Mouse (Mus musculus) adrenal gland, postnatal 36 days (tissue): ENCODE measurements around the gene Arhgap24. TPM values are rescaled to one million over a fixed set of nuclear protein-coding genes. Genes with fewer than 3 reads are reported as not detected.

Experiments
- DNase-seq, 2 experiments: peaks; one replicate each; pipeline ENCODE4 v3.0.0; 2021; ENCODE audit warnings: mixed read lengths in 1 of 2
- total RNA-seq, 2 experiments: library from RNA; stranded (reverse); gene quantifications; 2 replicates each; pipeline ENCODE4 v1.2.3; 2021

Gene Arhgap24
- total RNA-seq, 2 experiments from 2014 or later = 11.7 to 16.0 TPM

GRCm38 (mm10) chr5:102498747-102499146 is 17.6 kb downstream of the Arhgap24 start:
- DNase-seq = no peak

GRCm38 (mm10) chr5:102502333-102502732 is 21.1 kb downstream of the Arhgap24 start:
- DNase-seq = no peak

DNA sequence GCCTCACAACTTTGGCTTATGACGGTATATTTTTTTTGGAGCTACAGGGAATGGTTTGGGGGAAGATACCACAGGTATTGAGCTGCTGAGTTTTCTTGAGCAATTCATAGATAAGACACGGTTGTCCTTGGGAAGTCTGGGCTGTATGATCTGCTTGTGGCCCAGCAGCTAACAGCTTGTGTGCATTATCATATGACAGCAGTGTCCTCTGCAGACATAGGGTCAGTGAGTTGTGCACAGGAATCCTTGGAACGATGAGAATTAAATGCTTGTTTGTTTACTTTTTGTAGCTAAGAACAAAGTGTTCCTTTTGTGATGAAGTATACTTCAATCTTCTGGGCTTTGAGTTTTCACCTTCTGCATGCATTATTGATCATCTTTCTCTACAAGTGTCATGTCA is 21.9 kb downstream of the Arhgap24 start:
- no peak for DNase-seq

DNA sequence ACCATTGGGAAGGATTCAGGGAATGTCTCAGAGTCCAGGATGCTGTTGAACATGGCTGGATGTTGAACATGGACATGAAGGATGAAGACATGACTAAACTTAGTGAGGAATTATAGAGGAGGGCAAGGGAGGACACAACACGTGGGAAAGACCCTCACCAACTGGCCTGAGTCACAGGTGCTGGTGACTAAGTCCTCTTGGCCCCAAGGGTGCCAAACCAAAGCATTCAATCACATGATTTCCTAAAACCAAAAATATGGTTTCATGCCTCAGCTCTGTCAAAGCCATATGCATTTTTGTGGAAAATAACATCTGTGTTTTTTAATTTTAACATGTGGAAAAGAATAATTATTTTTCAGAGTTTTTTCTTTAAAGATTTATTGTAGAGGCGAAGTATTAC is 22.7 kb downstream of the Arhgap24 start:
- no peak for DNase-seq

GRCm38 (mm10) chr5:102504557-102504956 is 23.4 kb downstream of the Arhgap24 start:
- DNase-seq = no peak

DNA sequence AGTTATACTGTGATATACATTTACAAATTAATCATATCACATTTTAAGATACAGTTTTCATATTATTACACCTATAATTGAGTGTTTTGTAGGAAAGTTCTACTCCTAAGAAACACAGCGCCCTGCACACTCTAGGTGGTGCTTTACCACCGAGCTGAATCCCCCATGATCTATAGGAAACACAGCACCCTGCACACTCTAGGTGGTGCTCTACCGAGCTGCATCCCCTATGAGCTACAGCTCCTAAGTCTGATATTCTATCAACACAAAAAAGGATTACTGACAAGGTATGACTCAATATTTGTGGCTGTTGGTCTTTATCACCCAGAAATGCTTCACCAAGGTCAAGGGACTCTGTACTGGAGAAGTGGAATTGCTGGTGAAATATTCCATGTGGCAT is 27.0 kb downstream of the Arhgap24 start:
- DNase-seq = no peak

DNA sequence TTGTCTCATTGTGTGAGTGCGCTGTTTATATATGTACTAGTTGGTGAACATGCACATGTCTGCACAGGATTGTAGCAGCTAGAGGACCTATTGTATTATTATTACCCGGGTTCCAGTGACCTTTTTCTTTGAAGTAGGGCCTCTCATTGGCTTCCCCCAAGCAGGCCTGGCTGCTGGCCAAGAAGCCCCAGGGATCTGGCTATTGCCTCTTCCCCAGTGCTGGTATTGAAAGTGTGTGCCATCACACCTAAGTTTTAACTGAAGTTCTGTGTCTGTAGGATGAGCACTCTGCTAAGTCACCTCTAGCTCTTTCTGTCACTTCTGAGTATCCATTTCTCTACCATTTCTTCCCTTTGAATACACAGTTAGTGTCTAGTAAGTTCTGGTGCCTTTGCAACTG is 28.2 kb downstream of the Arhgap24 start:
- peak in 1 of 2 experiments; percentile 42 for DNase-seq

DNA sequence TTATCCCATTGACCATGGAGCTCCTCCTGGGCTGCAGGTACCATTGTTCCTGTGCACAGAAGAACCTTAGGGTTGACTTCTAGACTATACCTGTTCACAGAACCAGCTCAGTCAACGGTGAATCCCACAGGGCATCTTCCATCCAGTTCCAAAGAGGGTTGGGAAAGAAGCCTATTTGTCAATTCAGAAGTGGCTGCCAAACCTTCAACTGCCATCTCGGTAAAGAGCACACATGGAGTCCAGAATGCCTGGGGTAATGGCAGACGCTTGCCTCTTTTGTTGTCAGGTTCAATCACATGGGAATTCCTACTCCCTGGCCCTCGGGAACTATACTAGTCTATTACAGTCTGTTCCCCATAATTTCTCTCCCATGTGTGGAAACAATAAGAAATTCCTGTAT is 30.5 kb downstream of the Arhgap24 start:
- DNase-seq = no peak

DNA sequence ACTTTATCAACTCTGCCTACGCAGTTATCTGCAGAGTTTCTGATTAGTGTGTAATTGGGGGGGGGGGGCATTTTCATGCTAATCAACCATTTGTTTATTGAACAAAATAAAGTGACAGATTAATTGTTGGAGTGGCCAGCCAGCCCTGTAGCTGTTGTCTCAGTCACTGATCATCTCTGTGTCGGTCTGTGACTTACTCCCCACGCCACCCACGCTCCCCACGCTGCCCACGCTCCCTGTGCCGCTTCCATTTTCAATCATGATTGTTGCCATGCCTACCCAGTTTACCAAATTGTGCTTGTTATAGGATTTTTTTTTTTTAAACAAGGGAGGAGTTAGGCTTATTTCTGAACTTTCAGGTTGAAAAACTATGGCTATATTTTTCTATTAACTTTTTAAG is 34.3 kb downstream of the Arhgap24 start:
- DNase-seq = no peak

- no peak for DNase-seq
Observed at GRCm38 (mm10) chr5:102520506-102520905, 39.3 kb downstream of the Arhgap24 start.

- no peak for DNase-seq
Observed at GRCm38 (mm10) chr5:102535311-102535710, 54.1 kb downstream of the Arhgap24 start.

DNA sequence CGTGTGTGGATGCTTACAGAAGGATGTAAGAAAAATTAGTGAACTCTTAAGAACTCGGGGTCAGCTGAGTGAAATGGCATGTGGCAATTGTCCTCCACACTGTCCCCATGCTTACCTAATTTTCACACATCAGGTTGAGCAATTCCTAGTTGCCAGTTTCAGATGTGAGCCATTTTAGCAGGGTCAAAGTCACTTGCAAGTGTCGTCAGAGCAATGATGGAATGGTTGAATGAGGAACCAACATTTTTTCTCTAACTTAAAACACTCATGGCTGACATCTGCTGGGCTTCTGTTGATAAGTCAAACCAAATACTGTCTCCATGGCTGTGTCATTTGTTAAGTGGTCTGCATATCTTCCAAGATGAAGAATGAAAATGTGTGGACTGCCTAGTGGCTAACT is 56.6 kb downstream of the Arhgap24 start:
- DNase-seq = no peak

- no peak for DNase-seq
Observed at GRCm38 (mm10) chr5:102546296-102546695, 65.1 kb downstream of the Arhgap24 start.

DNA sequence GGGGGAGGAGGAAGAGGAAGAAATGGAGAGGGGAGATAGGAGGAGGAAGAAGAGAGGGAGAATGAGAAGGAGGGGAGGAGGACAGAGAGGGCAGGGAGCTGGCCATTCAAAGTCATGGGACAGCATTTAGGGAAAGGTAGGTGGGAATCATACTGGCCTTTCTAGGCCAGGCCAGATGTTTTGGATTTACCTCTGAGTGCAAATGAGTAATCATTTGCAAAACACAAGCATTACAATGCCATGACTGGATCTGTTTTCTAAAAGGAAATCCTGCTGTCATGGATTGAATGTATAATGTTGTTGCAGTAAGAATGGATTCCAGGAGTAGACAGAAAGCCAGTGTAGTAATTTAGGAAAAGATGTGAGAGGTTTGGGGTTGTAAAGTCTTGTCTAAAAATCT is 66.6 kb downstream of the Arhgap24 start:
- DNase-seq = no peak

- no peak for DNase-seq
Observed at GRCm38 (mm10) chr5:102548382-102548781, 67.2 kb downstream of the Arhgap24 start.

GRCm38 (mm10) chr5:102550211-102550610 is 69.0 kb downstream of the Arhgap24 start:
- DNase-seq = no peak

DNA sequence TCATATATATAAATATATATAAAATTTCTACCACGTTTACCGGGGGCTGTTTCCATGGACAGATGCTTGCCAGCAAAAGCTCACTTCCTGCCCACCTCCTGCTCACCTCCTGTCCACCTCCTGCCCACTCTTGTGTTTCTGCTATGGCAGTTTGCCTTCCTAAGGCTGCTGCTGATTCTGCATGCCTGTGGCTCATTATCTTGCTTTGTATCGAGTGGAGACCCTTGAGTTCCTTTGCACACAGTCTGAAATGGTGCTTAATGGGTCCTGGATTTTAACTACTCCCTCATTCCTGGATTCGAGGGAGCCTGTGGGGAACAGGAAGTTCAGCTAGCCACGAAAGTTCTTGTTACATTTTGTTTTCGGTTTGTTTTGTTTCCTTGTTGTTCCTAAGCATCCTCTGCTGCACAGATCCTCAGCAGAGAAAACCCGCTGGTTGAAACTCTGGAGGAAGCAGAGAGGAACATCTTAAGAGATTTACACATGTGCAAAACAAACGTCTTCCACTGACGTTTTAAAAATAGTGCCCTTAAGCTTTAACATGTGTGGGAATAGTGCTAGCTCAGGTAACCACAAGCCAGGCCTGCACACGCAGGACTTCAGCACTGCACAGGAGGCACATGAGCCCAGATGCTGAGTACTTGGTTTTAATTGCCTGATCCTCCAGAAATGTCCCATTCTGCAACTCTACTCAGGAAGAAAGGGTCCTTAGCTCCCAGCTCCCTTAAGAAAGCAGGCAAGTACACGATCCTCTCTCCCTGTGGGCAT is 69.9 kb downstream of the Arhgap24 start:
- no peak for DNase-seq

DNA sequence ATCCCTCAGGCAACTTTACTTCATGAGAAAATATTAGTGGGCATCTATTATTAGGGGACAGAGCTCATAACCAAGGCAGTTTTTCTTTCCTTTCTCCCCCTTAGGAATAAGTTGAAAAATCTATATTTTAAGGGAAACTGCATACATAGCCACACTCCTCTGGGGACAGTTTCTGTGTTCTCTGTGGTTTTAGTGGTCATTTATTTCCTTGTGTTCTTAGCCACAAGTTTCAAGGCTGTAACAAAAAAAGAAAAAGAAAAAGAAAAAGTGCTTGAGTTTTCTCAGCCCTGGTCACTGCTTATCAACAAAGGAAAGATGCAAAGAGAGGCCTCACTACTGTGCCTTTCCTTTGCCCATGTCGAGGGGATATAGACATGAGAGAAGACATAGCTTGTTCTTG is 71.3 kb downstream of the Arhgap24 start:
- no peak for DNase-seq

DNA sequence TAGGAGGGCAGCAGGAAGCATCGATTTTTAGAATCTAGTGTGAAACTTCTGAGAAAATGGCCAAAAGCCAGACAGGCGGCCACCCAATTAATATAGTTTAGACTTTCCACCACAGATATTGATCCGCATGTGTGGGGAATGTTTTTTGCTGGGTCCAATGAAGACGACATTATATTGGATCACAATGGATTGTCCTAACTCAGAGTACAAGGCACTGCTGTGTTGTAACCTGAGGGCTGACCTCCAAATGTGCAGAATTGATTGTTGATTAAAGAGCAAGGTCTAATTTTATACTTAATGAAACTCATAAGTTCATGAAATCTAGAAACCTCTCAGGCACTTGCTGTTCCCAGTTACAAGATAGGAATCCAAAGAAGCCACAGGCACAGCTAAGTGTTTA is 74.8 kb downstream of the Arhgap24 start:
- no peak for DNase-seq

- DNase-seq = no peak
Observed at GRCm38 (mm10) chr5:102560270-102560669, 79.1 kb downstream of the Arhgap24 start.

DNA sequence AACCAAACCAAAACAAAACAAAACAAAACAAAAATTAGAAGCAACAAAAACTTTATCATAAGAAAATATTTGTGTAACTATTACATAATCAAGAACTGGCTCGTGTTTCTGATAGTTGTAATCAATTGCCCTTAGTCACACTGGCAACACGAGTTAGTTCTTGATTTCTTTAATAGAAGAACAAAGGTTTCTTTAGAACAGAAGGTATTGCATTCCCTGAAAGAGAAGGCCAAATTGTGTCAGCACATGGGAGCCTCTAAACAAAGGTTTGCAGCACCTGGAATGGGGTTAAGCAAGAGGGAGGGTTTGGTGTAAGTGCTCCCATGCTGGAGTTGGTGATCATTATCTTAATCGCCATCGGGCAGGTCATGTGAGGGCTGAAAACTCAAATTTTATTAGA is 82.8 kb downstream of the Arhgap24 start:
- DNase-seq = no peak

GRCm38 (mm10) chr5:102568764-102569163 is 87.6 kb downstream of the Arhgap24 start:
- DNase-seq = peak; percentile 8 to 23

GRCm38 (mm10) chr5:102571445-102571844 is 90.3 kb downstream of the Arhgap24 start:
- DNase-seq = no peak

- no peak for DNase-seq
Observed at GRCm38 (mm10) chr5:102576750-102577149, 95.6 kb downstream of the Arhgap24 start.
